Mouse (Mus musculus) heart, adult 2 months (tissue): ENCODE measurements around the gene Jak1.

Experiments
- CTCF ChIP-seq: fragments of 200-600 bp; IDR thresholded peaks from 2 replicates; pipeline ENCODE4 v1.8.1; 2022; ENCODE audit warnings: antibody characterized with exemption, mild to moderate bottlenecking, moderate library complexity
- EP300 ChIP-seq: fragments of 200-500 bp; IDR thresholded peaks from 2 replicates; pipeline ENCODE4 v1.6.1; 2011; ENCODE audit warnings: low read depth, low read length, control low read depth; ENCODE audit not compliant: insufficient read depth

- TF ChIP-seq CTCF: no peak
- no peak for TF ChIP-seq EP300
These were observed 65.5 kb downstream of the Jak1 start for GRCm38 (mm10) chr4:101199433-101200081.
